Mouse (Mus musculus): Measurements from ENCODE around the gene Gramd1b.

Gramd1b gene

DNA sequence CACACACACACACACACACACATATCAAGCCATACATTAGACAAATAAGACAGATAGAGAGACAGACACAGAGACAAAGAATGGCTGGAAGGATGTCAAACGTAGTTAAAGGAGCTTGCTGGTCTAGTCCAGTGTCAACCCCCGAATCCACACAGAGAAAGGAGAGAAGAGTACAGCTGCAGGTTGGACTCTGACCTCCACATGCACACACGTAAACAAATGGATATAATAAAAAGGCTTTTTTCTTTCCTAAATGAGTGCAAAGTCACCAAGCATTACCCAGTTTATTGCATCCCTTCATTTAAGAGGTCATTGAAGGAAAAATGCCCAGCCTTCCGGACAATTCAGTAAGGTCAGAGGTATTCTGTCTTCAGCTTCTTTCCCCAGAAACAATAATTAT, 161.0 kb downstream of the Gramd1b start:
- DNase-seq (ENCODE audit: low spot score in 2 of 2), result no peak

DNA sequence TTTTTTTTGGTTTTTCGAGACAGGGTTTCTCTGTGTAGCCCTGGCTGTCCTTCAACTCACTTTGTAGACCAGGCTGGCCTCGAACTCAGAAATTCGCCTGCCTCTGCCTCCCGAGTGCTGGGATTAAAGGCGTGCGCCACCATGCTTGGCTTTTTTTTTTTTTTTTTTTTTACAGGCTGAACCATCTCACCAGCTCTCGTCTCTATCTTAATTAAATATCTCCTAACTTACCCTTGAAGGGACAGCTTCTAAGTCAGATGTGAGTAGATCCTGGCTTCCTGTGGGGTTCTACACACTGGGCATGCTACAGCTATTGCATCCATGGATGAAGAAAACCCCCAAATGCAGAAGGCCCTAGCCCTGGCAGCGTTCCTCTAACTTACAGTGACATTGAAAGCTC, 164.4 kb downstream of the Gramd1b start:
- DNase-seq (ENCODE audit: low spot score in 2 of 2), result no peak

DNA sequence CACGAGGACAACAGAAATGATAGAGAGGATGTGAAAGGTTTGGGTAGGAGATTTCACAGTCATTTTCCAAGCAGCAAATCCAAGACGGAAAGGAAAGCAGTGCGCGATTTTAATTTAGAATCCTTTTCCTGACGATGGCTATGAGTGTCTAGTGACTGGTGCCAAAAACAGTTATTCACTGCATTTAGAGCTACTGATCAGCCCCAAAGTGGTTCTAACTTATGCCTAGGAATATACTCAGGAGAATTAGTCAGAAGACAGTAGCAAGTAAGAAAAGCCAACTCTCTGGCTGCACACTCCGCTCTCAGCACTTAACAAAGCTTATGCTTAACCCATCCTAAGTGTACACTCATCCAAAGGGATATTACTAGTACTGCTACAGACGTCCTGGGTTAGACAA, 166.9 kb downstream of the Gramd1b start:
- DNase-seq (ENCODE audit: low spot score in 2 of 2), result no peak

DNA sequence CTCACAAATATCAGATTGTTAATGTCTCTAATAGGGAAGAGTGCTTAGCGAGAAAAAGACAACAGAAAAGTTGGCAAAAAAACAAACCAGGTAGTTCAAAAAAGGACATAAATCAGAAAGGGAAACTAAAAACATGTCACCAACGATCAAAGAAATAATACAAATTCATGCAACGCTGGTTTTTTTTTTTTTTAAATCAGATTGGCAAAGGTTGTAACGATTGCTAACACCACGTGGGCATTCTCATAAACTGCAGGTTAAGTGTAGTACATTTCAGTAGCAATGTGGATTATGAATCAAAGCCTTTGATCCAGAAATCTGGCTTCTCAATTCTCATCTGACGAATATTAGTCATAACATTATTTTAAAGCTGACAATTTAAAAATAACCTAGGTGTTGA, 169.2 kb downstream of the Gramd1b start:
- no peak for DNase-seq (ENCODE audit: low spot score in 2 of 2)

DNA sequence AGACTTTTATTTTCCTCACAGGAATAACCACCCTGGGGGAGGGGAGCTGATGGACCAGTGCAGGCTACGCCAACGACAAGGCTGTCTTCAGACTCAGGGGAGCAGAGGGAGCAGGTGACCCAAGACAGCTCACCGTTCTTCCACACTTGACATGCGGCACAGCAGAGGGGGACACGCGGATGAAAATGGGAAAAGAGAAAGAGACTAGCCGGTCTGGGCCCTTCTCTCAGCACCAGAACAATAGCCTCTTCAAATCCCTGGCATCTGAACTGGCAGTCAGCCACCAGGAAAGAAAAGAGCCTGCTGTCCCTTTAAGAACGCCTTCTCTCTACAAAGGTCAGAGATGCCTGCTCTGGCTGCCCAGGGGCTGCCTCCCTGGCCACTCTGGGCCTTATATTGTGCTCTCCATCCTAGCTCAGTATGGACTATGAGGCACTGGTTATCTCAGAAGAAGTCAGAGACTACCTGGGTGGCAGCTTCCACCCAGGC, 172.7 kb downstream of the Gramd1b start:
- DNase-seq (ENCODE audit: low spot score in 2 of 2), result no peak

DNA sequence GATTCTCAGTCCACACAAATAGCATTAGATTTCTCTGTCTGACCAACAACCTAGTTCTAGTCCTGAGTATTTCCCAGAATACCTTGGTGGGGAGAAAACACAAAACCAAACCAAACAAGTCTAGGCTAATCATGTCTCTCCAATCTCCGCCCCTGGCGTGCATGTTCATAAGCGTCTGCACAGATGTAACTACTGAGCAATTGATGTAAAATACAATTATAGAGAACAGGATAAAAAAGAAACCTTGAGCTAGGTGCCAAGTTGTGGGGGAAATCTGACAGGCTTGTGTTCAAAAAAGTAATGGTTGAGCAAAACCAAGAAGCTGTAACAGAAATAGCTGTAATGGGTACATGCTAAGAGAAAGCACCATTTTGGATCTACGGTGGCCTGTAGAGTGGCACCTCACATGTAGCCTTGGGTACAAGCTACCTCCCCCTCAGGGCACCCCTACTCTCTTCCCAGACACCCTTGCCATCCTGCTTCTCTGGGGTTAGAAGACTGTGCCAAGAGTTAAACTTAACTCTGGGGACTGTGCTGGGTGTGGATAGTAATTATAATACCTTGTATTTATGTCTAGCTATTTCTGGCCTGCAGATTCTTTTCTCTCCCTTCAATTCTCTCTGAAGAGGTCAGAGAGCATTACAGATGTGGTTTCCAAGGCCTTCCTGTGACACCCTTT, 174.3 kb downstream of the Gramd1b start:
- DNase-seq (ENCODE audit: low spot score in 2 of 2), result no peak

DNA sequence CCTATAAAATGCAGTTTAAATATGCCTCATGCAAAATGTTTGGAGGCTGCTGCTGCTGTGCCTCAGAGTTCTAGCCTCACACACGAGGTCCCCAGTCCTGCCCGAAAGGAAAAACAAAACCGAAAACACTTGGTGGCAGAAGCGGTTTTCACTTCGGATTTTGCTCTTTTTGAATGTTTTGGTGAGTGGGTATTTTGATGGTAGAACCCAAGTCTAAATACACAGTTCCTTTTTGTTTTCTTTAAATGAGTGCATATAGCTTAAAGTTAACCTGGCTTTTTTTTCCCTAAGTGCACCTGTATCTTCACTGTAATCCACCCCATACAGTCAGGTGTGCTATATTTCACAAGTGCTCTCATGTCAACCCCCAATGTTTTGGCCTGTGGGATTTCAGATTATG, 174.8 kb downstream of the Gramd1b start:
- DNase-seq (ENCODE audit: low spot score in 2 of 2), result no peak

DNA sequence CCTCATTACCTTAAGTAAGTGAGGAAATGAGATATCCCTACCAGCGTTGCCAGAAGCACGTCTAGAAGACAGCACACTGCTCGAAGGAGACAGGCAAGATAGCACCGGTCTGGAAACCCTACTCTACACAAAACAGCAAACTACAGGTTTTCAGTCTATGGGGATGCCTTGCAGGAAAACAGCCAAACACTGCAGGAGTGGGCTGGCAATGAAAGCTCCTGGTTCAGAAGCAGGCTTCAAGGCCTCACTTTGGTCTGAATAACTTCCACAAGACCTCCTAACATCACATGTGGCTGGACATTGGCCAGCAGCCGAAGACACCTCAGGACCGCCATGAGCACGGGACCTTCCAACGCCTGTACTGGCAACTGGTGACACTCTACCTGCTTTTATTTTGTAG, 175.8 kb downstream of the Gramd1b start:
- no peak for DNase-seq (ENCODE audit: low spot score in 2 of 2)

DNA sequence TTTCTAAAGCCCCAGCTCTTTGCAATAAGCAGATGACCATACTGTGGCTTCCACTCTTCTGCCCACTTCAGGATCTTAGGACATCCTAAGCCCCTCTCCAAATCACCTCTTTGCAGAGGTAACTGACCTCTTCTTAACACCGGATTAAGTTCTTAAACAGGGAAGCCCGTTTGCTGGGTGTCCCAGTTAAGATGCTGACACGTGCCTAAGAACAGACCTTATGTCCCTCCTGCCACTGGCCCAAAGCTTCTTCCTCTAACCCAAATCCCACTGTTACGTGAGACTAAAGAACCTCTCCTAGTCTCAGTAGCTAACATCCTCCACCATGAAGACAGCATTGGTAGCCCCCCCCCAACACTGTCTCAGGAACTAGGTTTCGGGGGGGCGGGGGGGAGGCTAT, 177.6 kb downstream of the Gramd1b start:
- DNase-seq (ENCODE audit: low spot score in 2 of 2), result no peak

DNA sequence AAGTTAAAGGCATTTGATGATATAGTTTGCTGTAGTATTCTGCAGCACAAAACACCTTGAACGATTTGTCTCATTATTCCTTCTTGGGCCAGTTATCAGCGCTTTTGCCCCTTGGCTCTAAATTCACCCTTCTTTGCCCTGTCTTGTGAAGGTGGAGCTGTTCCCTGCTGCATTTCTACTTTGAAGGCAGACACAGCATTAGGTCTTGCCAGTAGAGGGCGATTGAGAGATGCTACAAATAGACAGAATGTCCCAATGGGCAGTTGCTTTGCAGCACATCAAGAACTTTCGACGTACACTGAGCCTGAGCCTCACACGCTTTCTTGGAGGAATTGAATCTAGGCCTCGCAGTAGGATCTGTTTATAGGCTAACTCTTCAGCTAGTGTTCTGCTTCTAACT, 180.5 kb downstream of the Gramd1b start:
- DNase-seq (ENCODE audit: low spot score in 2 of 2), result no peak

DNA sequence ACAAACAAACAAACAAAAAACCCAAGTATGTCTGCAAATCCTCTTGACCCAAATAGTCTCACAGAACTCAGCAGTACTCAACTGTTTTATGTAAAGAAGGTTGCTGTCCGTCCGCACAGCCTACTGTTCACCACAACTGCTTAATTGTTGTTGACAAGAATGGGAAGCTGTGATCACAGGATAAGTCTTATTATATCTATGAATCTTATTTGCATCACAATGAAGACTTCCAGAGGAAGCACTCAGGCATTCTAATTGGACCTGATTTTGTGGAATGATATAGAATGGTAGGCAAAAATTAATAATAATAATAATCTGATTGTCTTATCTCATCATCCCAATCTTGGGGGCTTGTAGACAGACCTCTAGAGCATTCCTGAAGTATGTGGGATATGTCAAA, 181.1 kb downstream of the Gramd1b start:
- no peak for DNase-seq (ENCODE audit: low spot score in 2 of 2)

DNA sequence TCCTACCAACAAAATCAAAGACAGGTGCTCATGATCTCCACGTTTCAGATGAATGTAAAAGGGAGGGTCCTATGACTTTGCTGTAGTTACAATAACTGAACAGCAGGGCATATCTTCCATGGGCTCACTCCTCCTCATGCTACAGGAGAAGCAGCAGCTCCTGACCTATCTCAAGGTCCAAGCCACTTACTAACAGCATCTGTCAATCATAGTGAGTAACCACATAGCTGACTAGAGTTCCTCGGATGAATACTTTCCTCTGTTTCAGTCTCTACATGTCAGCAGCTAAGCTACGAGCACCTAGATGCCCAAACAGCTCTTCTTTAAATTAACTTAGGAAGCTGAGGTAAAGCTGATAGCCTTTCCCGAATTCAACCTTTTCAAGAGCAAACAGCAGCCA, 181.6 kb downstream of the Gramd1b start:
- DNase-seq (ENCODE audit: low spot score in 2 of 2), result no peak

DNA sequence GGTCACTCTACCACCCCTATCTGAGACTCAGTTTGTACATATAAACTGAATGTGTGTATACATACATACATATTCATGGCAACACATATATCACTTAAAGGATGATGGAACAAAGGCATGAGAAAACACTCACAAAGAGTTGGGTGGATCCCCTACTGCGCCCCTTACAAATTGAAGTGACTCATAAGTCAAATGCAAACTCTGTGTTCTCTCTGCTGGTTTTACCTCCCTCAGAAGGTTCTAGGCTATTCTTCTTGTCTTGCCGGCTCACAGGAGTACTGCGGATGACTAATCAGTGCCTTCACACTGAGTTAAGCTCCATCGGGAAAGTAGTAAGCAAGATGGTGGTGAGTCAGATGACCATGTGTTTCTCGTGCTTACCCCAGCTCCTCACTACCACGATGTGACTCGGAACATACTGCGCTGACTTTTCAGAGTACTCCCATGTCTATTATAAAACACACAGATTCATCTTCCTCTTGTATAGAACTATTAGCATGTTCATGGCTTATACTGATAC, 182.4 kb downstream of the Gramd1b start:
- no peak for DNase-seq (ENCODE audit: low spot score in 2 of 2)

DNA sequence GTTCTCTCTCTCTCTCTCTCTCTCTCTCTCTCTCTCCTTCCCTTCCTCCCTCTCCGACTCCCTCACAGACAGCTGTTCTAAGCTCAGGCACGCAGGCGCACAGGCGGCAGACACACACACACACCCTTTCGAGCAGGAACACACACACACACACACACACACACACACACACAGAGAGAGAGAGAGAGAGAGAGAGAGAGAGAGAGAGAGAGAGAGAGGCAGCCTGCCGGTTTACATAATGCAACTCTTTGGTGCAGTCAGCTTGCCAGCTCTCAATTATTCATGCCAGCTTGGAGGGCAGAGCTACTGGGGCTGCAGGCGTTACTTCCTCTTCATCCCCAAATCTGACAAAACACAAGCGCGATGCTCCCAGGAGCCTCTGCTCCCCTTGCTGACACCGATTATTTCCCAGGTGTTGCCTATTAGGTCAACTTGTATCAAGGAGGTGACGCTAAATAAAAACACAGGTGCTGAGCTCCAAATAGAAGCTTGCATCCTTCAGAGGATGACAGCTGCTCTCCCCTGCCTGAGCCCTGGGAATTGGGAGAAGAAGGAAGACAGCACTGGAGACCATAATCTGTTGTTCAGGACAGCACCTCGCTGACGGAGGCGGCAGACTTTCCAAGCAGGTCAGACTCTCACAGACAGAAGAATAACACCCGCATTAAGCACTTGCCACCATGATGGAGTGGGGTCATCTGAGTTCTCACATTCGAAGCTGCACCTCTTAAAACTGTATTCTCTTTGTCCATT, 184.8 kb downstream of the Gramd1b start:
- DNase-seq (ENCODE audit: low spot score in 2 of 2), result no peak

DNA sequence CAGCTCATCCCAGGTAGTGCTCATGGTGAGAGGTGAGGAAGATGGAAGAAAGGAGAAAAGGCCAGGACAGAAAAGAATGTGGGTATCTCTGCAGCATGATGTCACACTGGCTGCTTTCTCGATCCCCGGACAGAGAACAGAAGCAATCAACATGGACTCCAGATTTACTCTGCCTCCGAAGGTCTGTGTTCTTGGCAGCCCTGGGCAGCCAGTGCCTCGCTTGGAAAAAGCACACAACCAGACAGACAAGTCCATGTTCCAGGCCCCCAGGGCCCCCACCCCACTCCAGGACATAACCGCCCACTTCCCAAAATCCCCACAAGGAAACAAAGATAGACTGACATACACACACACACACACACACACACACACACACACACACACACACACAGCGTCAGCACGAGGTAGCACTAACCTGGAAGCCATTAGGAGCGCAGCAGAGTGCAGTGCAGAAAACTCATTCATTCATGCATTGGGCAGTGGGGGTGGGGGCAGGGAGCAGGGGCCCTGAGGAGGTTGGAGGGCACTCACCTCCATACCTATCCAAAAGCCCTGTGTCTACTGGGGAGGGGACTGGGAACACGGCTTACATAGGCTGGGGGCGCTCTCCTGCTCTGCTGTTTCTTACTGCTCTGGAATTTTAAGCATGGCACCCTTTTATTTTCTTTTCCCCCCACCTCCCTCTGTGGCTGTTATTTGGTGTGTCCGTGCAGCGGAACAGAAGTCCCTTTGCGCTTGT, 185.5 kb downstream of the Gramd1b start:
- DNase-seq (ENCODE audit: low spot score in 2 of 2), result no peak

DNA sequence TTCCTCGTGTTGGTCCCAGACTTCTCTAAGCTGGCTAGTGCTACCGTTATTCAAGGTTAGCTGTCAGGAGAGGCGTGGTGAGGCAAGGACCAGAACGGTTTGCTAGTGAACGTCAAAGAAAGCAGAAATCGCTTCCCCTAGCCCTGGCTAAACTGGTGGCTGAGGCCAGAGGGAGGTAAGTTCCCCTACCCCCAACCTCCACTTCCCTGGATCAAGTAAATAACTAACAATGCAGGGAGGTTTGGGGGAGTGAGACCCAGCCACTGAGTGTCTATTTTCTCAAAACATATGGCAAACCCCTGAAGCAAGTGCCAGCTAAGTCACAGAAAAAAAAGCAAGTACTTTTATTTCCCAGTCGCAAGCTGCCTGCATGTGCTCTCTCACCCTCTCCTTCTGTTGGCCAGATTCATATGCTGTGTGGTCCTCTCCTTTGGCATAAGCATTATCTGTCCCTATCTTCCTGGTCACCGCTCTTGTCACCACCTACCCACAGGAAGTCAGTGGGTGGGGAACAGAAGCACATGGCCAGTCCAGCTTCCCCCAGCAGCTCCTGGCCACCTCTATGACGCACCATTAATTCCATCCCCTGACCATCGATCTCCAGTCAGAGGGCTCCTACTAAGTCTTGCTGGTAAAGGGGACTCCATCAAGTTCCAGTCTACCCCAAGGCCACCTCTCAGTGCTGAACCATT, 186.2 kb downstream of the Gramd1b start:
- no peak for DNase-seq (ENCODE audit: low spot score in 2 of 2)

DNA sequence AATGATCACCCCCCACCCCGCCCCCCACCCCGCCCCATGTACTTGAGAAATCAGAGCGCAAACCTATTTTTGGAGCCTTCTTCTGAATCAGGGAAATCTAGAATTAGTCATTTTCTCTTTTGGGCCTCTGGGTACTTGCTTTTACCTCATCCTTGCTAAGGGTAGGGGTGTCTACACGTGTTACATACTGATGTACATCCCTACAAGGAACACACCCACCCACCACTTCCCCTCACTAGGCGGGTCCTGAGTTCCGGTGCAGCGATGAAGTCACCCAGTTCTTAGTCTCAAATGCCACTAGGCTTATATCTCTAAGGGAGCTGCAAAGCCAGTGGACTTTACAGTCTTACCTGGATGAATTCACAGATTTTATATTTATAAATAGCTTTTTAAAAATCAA, 187.4 kb downstream of the Gramd1b start:
- no peak for DNase-seq (ENCODE audit: low spot score in 2 of 2)

DNA sequence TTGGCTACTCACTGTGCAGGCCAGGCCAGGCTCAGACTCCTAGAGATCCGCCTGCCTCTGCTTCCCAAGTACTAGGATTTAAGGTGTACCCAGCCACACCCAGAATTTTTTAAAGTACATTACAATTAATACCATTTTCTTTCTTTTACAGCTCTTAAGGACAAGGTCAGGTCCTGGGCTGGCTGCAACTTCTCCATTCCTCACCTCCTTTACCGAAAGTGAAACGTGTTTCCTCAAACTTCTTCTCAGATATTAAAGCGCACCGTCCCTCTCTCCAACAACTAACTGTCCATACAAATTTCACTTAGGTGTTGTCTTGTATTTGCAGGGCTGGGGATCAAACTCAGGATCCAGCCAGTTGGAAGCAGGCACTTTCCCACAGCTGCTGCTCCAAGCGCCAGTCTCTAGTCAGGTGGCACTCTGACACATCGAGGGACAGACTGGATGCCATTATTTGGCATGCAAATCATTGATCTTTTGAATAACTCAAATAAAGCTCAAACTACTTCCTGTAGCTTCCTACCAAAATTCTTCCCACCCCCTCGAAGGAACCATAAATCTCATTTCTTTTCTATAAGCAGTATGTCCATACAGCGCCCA, 188.0 kb downstream of the Gramd1b start:
- DNase-seq (ENCODE audit: low spot score in 2 of 2), result no peak

DNA sequence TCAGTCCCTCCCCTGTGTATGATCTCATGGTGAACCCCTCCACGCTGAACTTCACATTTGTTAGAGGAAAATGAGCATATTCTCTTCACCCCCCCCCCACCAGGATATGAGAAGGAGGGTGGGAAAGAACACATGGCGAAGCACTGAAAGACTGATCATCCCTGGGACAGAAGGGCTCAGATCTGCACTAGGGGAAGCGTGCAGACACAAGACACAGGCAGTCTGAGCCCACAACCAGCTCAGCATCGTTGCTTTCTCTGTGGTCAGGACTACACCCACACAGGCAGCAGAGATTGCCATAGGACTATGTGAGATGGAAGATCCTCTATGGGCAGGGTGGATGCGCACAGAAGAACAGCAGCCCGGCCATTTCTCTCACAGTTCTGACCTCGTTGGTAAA, 189.1 kb downstream of the Gramd1b start:
- no peak for DNase-seq (ENCODE audit: low spot score in 2 of 2)

DNA sequence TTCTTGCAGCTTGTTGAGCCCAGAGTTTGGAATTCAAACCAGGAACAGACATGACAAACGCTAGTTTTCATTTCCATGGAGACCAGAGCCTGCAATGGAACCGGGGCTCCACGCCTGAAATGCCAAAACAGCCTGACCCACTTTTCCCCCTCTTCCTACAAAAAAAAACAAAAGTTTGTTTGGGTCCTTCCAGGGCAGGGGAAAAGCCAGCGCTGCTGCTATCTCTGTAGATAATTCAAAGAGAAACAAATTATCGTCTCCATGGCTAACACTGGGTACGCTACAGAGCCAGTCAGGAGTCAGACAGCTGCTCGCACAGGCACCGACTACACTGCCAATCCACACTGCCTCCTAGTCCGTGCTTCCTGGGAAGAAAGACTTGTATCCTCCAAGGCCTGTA, 191.6 kb downstream of the Gramd1b start:
- no peak for DNase-seq (ENCODE audit: low spot score in 2 of 2)

DNA sequence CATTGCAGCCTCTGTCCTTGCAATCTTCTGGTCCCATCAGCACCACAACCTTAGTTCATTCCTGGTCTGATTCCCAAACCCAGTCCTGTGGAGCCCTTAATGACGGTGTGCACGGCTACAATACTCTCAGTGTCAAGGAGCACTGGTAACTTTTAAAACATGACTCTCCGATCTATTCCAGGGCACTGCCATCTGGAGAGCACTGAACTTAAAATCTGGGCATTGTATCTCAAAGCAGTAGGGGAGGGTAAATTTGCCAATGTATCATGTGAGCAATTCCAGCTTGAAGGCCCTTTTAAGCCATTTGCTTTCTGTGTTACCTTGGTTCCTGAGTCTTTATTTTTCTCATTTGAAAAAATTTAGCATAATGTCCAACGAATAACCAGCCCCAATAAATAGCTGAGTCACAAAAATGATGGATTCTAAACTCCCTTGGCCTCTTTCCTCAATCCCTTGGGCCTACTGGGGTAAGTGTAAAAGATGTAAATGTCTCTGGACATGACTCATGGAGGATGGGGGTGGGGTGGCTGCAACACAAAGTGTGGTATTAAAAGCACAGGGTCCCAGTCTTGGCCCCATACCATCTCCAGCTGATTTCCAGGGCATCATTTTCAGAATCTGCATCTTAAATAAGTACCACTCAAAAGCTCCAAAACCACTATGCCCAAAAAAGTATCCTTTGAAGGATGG, 193.9 kb downstream of the Gramd1b start:
- DNase-seq (ENCODE audit: low spot score in 2 of 2), result no peak
